Mouse (Mus musculus): ENCODE data around the gene Mtrf1.

DNA sequence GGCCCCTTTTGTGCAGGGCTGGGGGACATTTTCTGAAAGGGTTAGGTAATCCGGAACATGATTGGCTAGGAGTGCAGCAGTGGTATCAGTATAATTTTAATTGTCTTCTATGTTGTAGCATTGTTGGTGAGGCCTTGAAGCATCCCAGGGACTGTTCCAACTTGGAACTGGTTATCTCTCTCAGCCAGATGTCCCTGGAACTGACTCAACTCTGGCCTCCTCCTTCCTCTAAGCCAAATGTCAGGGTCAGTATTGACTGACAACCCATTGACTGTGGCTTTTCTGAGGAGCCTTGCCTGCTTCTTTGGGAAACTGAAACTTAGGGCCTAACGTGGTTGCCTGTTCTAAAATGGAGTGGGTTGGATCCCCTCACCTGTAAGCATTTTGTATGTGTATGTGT is 43.1 kb downstream of the Mtrf1 start:
- TF ChIP-seq CTCF (IDR thresholded peaks at IDR 0.05; ENCODE audit: insufficient read depth, low read depth, low read length) (no peak), POLR2A (IDR thresholded peaks at IDR 0.05; ENCODE audit: insufficient read depth, low read depth, low read length) (no peak)
